Mouse (Mus musculus): ENCODE measurements around the gene Tenm2. TPM values are rescaled to one million over a fixed set of nuclear protein-coding genes. Genes with fewer than 3 reads are reported as not detected.

The Tenm2 gene
- polyA plus RNA-seq, 1 experiment from 2014 or later: 0.28 TPM

DNA sequence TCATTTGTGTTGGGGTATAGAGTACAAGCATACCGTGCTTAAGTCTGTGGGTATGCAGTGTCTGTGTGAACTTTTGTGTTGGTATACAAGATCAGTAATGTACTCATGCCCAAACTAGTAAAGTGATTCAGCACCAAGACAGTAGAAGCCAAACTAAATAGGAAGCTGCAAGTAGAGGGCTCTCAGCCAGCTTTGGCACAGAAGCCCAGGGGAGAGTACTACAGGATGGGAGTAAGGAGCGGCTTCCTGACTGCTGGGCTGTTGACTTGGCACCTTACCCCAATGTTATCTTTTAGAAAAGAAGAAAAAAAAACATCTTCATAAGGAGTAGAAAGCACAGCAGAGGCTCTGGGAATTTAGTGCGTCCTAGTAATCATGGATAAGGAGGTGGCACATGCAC lies 700.2 kb downstream of the Tenm2 start:
- Histone ChIP-seq H3K27ac (ENCODE audit: low read depth) (no peak overlapping the region), H3K9me3 (ENCODE audit: low read depth, low read length) (no peaks in the 10 kb centered on the region)
- WGBS: 69% methylated on average over 3 of the region's 3 CpGs

DNA sequence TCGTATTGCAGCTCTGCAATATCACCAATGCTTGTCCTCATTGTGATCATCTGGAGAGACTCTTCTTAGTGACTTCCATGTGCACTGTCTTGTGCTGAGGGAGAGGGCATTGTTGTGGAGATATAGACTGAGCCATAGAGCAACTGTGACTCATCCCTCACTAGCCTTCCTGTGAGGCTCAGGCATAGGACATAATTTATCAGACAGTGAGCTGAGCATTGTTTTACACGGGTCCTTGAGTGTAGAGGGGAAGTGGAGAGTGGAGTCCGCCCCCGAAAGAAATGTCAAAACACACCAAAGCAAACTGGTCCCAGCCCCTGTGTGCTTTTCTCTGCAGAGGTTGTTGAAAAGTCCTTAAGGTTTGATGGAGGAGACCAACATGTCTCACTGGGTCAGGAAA lies 704.1 kb downstream of the Tenm2 start:
- no peak overlapping the region for H3K9ac ChIP-seq
- DNase-seq (no peak), ATAC-seq (ENCODE audit: insufficient read depth) (no peak)
- no peaks in the 10 kb centered on the region for H3K27me3 ChIP-seq (ENCODE audit: insufficient read depth, low read length)
- H3K4me3 ChIP-seq (ENCODE audit: low read depth, low read length): no peak overlapping the region
- no peaks in the 10 kb centered on the region for H3K4me1 ChIP-seq (ENCODE audit: insufficient read depth)
- H3K4me2 ChIP-seq: no peak overlapping the region
- no peak for TF ChIP-seq CTCF (IDR thresholded peaks at IDR 0.05; ENCODE audit: low read depth)
- no peak overlapping the region for H3K27ac ChIP-seq (ENCODE audit: low read depth)
- H3K36me3 ChIP-seq (ENCODE audit: insufficient read depth): no peaks in the 10 kb centered on the region
- 54% methylated on average over 4 of the region's 4 CpGs for WGBS
- H3K9me3 ChIP-seq (ENCODE audit: low read depth, low read length): no peaks in the 10 kb centered on the region

More for the DNA sequence above, 700.2 kb downstream of the Tenm2 start:
- DNase-seq (peak; percentile 23), ATAC-seq (ENCODE audit: insufficient read depth) (no peak)
- TF ChIP-seq CTCF (IDR thresholded peaks at IDR 0.05; ENCODE audit: low read depth): no peak
- Histone ChIP-seq H3K27me3 (ENCODE audit: insufficient read depth, low read length) (no peaks in the 10 kb centered on the region), H3K4me1 (ENCODE audit: insufficient read depth) (no peaks in the 10 kb centered on the region), H3K4me3 (ENCODE audit: low read depth, low read length) (no peak overlapping the region), H3K9ac (no peak overlapping the region), H3K36me3 (ENCODE audit: insufficient read depth) (no peaks in the 10 kb centered on the region), H3K4me2 (no peak overlapping the region)

DNA sequence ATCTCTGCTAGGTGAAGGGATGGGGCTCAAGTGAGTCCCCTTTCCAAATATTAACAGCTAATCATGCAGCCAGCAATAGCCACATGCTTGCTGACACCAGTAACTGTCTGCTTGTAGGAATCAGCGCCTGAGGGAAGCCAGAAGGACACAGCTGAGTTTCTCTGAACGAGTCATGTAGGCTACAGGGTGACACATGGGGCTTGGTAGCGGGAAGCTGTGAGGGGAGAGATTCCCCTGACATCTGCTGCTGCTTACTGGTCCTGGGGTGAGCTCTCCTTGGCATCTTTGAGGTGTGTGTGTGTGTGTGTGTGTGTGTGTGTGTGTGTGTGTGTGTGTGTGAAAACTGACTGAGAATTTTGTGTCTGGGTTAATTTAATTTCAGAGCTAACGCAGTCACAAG lies 708.3 kb downstream of the Tenm2 start:
- H3K4me3 ChIP-seq (ENCODE audit: low read depth, low read length): no peak overlapping the region
- no peak overlapping the region for H3K9ac ChIP-seq
- TF ChIP-seq CTCF (IDR thresholded peaks at IDR 0.05; ENCODE audit: low read depth): no peak
- H3K27ac ChIP-seq (ENCODE audit: low read depth): no peak overlapping the region
- H3K36me3 ChIP-seq (ENCODE audit: insufficient read depth): no peaks in the 10 kb centered on the region
- WGBS: 54% methylated on average over 4 of the region's 4 CpGs
- no peak overlapping the region for H3K4me2 ChIP-seq
- H3K9me3 ChIP-seq (ENCODE audit: low read depth, low read length): no peaks in the 10 kb centered on the region
- H3K27me3 ChIP-seq (ENCODE audit: insufficient read depth, low read length): no peaks in the 10 kb centered on the region
- no peak for DNase-seq
- H3K4me1 ChIP-seq (ENCODE audit: insufficient read depth): no peaks in the 10 kb centered on the region
- no peak for ATAC-seq (ENCODE audit: insufficient read depth)

DNA sequence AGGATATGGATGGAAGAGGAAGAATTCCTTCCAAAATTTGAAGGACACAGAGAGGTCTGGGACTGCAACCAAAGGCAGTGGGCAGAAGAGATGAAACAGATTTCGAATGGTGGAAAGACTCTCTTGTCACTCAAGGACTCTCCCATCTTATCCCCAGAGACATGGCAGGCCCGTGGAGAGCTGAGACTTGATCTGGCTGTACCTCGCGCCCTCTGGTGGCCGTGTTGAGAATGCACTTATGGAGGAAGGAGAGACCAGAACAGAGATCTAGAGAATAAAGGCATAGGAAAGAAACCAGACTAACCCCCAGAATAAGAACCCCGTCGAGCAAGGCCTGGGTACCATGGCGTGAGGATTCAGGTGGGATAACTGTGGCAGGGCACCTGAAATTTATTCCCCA lies 709.4 kb downstream of the Tenm2 start:
- Histone ChIP-seq H3K9ac (no peak overlapping the region), H3K4me1 (ENCODE audit: insufficient read depth) (0 out of 2 replicates have a peak, but pooled peaks cover under 1% of the 10 kb centered on the region), H3K9me3 (ENCODE audit: low read depth, low read length) (no peaks in the 10 kb centered on the region), H3K4me3 (ENCODE audit: low read depth, low read length) (no peak overlapping the region), H3K4me2 (no peak overlapping the region), H3K36me3 (ENCODE audit: insufficient read depth) (no peaks in the 10 kb centered on the region), H3K27ac (ENCODE audit: low read depth) (no peak overlapping the region), H3K27me3 (ENCODE audit: insufficient read depth, low read length) (no peaks in the 10 kb centered on the region)
- ATAC-seq (ENCODE audit: insufficient read depth) (peak; percentile 54; the same call in 1 of the 2 replicates), DNase-seq (peak; percentile 87)
- WGBS: 9% methylated on average over 8 of the region's 8 CpGs
- peak; percentile 90 for TF ChIP-seq CTCF (IDR thresholded peaks at IDR 0.05; ENCODE audit: low read depth)

DNA sequence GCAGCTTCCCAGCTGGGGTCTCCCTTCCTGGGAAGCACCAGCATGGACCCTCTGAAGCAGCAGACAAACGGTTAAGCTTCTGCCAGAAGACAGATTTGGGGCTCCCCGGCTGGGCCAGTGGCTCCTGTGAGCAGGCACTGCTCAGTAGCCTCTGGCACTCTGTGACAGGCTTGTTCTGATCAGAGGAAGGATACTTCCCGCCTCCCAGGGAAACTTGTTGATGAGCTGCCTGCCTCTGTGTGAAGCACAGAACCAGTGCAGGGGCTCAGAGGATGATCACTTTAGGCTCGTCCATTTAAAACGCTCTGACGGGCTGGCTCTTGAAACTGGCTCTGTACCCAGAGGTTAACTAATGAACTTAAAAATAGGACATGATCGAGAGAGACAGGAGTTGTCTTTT lies 723.3 kb downstream of the Tenm2 start:
- Histone ChIP-seq H3K9ac (no peak overlapping the region), H3K36me3 (ENCODE audit: insufficient read depth) (no peaks in the 10 kb centered on the region), H3K27me3 (ENCODE audit: insufficient read depth, low read length) (no peaks in the 10 kb centered on the region), H3K4me1 (ENCODE audit: insufficient read depth) (no peaks in the 10 kb centered on the region), H3K4me3 (ENCODE audit: low read depth, low read length) (no peak overlapping the region), H3K4me2 (no peak overlapping the region), H3K9me3 (ENCODE audit: low read depth, low read length) (no peaks in the 10 kb centered on the region), H3K27ac (ENCODE audit: low read depth) (no peak overlapping the region)
- WGBS: 40% methylated on average over 7 of the region's 7 CpGs
- ATAC-seq (ENCODE audit: insufficient read depth): no peak
- DNase-seq: no peak
- TF ChIP-seq CTCF (IDR thresholded peaks at IDR 0.05; ENCODE audit: low read depth): no peak

DNA sequence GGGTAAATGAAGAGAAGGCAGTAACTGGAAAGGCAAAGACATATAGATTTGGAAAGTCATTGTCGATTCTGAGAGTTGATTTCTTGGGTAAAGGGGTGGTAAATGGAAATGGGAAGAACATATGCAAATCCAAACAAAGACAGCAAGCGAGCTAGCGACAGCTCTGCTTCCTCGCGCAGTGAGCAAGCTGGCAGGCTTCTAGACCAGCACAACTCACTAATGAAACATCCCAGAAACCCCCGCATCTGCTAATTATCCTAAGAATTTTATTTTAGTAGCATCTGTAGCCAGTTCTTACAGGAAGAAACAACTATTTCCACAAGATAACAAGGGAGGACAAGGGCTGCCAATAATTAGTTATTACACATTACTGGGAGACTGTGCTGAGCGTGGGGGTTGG lies 727.5 kb downstream of the Tenm2 start:
- Histone ChIP-seq H3K4me2 (no peak overlapping the region), H3K27me3 (ENCODE audit: insufficient read depth, low read length) (no peaks in the 10 kb centered on the region), H3K4me1 (ENCODE audit: insufficient read depth) (no peaks in the 10 kb centered on the region), H3K36me3 (ENCODE audit: insufficient read depth) (no peaks in the 10 kb centered on the region), H3K9me3 (ENCODE audit: low read depth, low read length) (no peaks in the 10 kb centered on the region), H3K9ac (no peak overlapping the region), H3K27ac (ENCODE audit: low read depth) (no peak overlapping the region), H3K4me3 (ENCODE audit: low read depth, low read length) (no peak overlapping the region)
- 70% methylated on average over 7 of the region's 7 CpGs for WGBS
- no peak for TF ChIP-seq CTCF (IDR thresholded peaks at IDR 0.05; ENCODE audit: low read depth)
- no peak for DNase-seq
- no peak for ATAC-seq (ENCODE audit: insufficient read depth)

DNA sequence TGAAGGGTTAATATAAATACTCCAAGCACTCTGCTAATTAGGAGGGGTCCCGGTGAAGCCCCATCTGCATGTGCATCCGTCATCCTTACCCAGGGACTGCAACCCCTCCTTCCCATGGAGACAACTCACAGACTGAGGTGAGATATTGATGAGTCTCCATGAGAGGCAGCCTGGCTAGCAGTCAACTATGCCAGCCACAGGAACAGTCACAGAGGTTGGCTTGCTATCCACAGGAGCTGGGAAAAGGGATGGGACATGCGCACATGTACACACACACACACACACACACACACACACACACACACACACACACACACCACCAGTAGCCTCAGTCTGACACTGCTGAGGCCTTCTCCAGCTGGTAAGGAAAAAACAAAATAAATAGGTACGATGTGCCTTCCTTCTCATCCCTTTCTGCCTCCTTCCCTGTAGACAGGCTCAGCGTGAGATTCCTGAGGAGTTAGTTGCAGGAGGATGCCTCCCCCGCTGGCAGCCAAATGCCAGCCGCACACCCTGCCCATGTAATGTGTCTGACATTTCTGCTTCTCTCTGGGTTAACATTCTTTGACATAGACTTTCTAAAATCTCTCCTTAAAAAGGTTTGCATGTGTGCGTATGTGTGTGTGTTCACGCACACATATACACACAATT lies 740.7 kb downstream of the Tenm2 start:
- WGBS: 55% methylated on average over 9 of the region's 9 CpGs
- ATAC-seq (ENCODE audit: insufficient read depth): no peak
- Histone ChIP-seq H3K4me1 (ENCODE audit: insufficient read depth) (no peaks in the 10 kb centered on the region), H3K4me2 (no peak overlapping the region), H3K9me3 (ENCODE audit: low read depth, low read length) (no peaks in the 10 kb centered on the region), H3K27ac (ENCODE audit: low read depth) (no peak overlapping the region), H3K36me3 (ENCODE audit: insufficient read depth) (no peaks in the 10 kb centered on the region), H3K27me3 (ENCODE audit: insufficient read depth, low read length) (no peaks in the 10 kb centered on the region), H3K9ac (no peak overlapping the region), H3K4me3 (ENCODE audit: low read depth, low read length) (no peak overlapping the region)
- no peak for DNase-seq
- no peak for TF ChIP-seq CTCF (IDR thresholded peaks at IDR 0.05; ENCODE audit: low read depth)
